Mouse (Mus musculus) C2C12 (cell line): ENCODE results near the gene Cdc16.

Source experiments
- CTCF ChIP-seq: IDR thresholded peaks from one replicate; pipeline ENCODE4 v1.5.1; 2011; ENCODE audit not compliant: control insufficient read depth, insufficient read depth, insufficient read length
- FOSL1 ChIP-seq: IDR thresholded peaks from one replicate; pipeline ENCODE4 v1.8.0; 2011; ENCODE audit warnings: mild to moderate bottlenecking, low read length; ENCODE audit not compliant: poor library complexity, insufficient read depth, severe bottlenecking
- MAX ChIP-seq: IDR thresholded peaks from one replicate; pipeline ENCODE4 v1.6.1; 2011; ENCODE audit warnings: mild to moderate bottlenecking, control low read depth
- MYOD1 ChIP-seq: IDR thresholded peaks from one replicate; pipeline ENCODE4 v1.6.1; 2011; ENCODE audit warnings: low read depth; ENCODE audit not compliant: control insufficient read depth, insufficient read length
- MYOG ChIP-seq: IDR thresholded peaks from one replicate; pipeline ENCODE4 v1.6.1; 2011; ENCODE audit not compliant: control insufficient read depth, insufficient read length; ENCODE audit errors: extremely low read depth

GRCm38 (mm10) chr8:13756480-13756879 lies 996 bp upstream of the Cdc16 start:
- TF ChIP-seq CTCF (no peak), MYOG (no peak), MAX (no peak), FOSL1 (no peak), MYOD1 (no peak)
